Mouse (Mus musculus) C2C12 (cell line): ENCODE results near the gene Mavs.

Experiments
- CTCF ChIP-seq: IDR thresholded peaks from one replicate; pipeline ENCODE4 v1.5.1; 2011; ENCODE audit not compliant: control insufficient read depth, insufficient read depth, insufficient read length
- MAX ChIP-seq: IDR thresholded peaks from one replicate; pipeline ENCODE4 v1.6.1; 2011; ENCODE audit warnings: mild to moderate bottlenecking, control low read depth
- MYOG ChIP-seq: IDR thresholded peaks from one replicate; pipeline ENCODE4 v1.6.1; 2011; ENCODE audit not compliant: control insufficient read depth, insufficient read length; ENCODE audit errors: extremely low read depth

- no peak for TF ChIP-seq CTCF
- TF ChIP-seq MAX, result no peak
- no peak for TF ChIP-seq MYOG
These were observed 47.7 kb downstream of the Mavs start for GRCm38 (mm10) chr2:131281596-131281995.
